Mouse (Mus musculus): ENCODE results near the gene Tmem115. TPM values are rescaled to one million over a fixed set of nuclear protein-coding genes. Genes with fewer than 3 reads are reported as not detected.

Gene Tmem115
- total RNA-seq, 1 experiment, result 42.3 TPM

DNA sequence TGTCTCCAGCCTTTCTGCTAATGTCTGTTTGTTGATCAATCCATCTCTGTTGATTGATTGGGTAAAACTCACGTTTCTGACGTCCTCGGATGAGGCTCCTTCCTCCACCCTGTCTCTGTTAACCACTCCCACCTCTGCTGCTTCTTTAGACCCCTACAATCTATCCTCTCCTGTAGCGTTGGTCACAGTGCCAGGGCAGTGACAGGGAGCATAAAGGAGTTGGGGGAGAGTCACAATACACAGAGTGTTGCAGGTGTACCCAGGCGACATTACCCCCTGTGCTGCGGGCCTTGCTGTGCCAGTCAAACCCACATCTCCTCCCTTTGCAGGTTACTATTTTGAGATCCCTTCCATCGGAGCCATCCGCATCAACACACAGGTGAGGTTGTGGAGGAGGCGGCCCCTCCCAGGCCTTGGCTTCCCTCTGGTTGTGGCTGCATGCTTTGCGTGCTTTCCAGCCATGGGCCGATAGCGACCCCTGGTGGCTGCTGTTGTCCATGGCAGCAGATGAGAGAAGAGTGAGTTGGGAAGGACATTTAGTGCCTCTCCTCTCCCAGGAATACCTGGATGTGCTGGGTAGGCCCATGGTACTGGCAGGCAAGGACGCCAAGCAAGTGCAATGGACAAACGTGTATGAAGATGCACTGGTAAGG, 19.3 kb upstream of the Tmem115 start:
- Histone ChIP-seq H3K4me3 (ENCODE audit: insufficient read depth in 1 of 2, low read depth in 1 of 2, low read length in 2 of 2, poor library complexity in 1 of 2, severe bottlenecking in 1 of 2) (no peak overlapping the region), H3K27ac (ENCODE audit: insufficient read depth, low read depth, low read length, poor library complexity, severe bottlenecking) (no peak overlapping the region), H3K9me3 (ENCODE audit: control insufficient read depth, insufficient read depth, low read depth, low read length) (no peaks in the 10 kb centered on the region), H3K4me1 (ENCODE audit: control insufficient read depth in 2 of 2, insufficient read depth in 2 of 2, low read length in 2 of 2, poor library complexity in 1 of 2) (peaks cover 0 to 6% of the 10 kb centered on the region in 2 experiments; a peak in 2 of 4 replicates), H3K36me3 (ENCODE audit: control insufficient read depth, insufficient read depth, low read length, poor library complexity, severe bottlenecking) (no peaks in the 10 kb centered on the region), H3K9ac (ENCODE audit: insufficient read depth, low read depth, low read length, poor library complexity, severe bottlenecking) (no peak overlapping the region)
- DNase-seq (ENCODE audit: low read depth, low spot score), result peak; percentile 80
- in situ Hi-C loops (cut with MboI; ENCODE audit: low sequenced_read_pairs in 2 of 2, unreplicated experiment in 2 of 2), result loop anchor here (5.0 to 10.0 kb wide), 2 partner anchors 150 to 157 kb away; no protein-coding TSS in a partner anchor
- TF ChIP-seq ZNF384 (IDR thresholded peaks at IDR 0.05; ENCODE audit: low read depth, low read length), result no peak
- peak; percentile 92; the same call in 1 of the 2 replicates for TF ChIP-seq ZC3H11A (IDR thresholded peaks at IDR 0.05; ENCODE audit: borderline replicate concordance, low read depth, low read length)
- 0 out of 2 replicates have a peak, but pooled peaks have one; percentile 37 for TF ChIP-seq HCFC1 (IDR thresholded peaks at IDR 0.05; ENCODE audit: borderline replicate concordance, insufficient read depth, low read length)
- no peak for TF ChIP-seq MAFK (IDR thresholded peaks at IDR 0.05; ENCODE audit: insufficient read depth, low read depth, low read length)

GRCm38 (mm10) chr9:107520331-107520730, 13.4 kb upstream of the Tmem115 start:
- Histone ChIP-seq H3K4me1 (ENCODE audit: control insufficient read depth in 2 of 2, insufficient read depth in 2 of 2, low read length in 2 of 2, poor library complexity in 1 of 2) (peaks cover 4 to 25% of the 10 kb centered on the region in 2 experiments; a peak in 3 of 4 replicates), H3K4me3 (ENCODE audit: insufficient read depth in 1 of 2, low read depth in 1 of 2, low read length in 2 of 2, poor library complexity in 1 of 2, severe bottlenecking in 1 of 2) (no peak overlapping the region), H3K36me3 (ENCODE audit: control insufficient read depth, insufficient read depth, low read length, poor library complexity, severe bottlenecking) (no peaks in the 10 kb centered on the region), H3K27ac (ENCODE audit: insufficient read depth, low read depth, low read length, poor library complexity, severe bottlenecking) (no peak overlapping the region), H3K9ac (ENCODE audit: insufficient read depth, low read depth, low read length, poor library complexity, severe bottlenecking) (no peak overlapping the region; the same call in 1 of the 2 replicates), H3K9me3 (ENCODE audit: control insufficient read depth, insufficient read depth, low read depth, low read length) (no peaks in the 10 kb centered on the region)
- DNase-seq (ENCODE audit: low read depth, low spot score), result no peak
- in situ Hi-C loops (cut with MboI; ENCODE audit: low sequenced_read_pairs in 2 of 2, unreplicated experiment in 2 of 2), result no loop called here
- TF ChIP-seq MAFK (IDR thresholded peaks at IDR 0.05; ENCODE audit: insufficient read depth, low read depth, low read length) (no peak), ZC3H11A (IDR thresholded peaks at IDR 0.05; ENCODE audit: borderline replicate concordance, low read depth, low read length) (no peak), CHD2 (IDR thresholded peaks at IDR 0.05; ENCODE audit: low read depth, low read length) (no peak), HCFC1 (IDR thresholded peaks at IDR 0.05; ENCODE audit: borderline replicate concordance, insufficient read depth, low read length) (no peak), ZNF384 (IDR thresholded peaks at IDR 0.05; ENCODE audit: low read depth, low read length) (no peak)

DNA sequence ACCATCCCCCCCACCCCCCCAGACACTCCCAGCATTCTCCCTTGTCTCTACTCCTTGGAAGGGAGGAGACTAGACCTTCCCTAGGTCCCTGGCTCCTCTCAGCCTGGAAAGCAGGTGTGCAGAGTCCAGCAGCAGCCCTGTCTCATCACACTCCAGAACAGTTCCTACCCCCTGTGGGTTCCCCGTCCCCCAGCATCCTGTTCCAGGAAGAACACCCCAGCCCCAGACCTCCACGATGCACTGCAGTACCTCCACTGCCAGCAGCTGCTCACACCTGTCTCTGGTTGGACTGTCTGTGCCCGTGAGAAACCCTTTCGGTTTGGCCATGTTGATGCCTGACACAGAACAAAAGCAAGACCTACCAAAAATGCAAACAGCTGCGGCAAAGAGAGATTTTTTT, 12.6 kb upstream of the Tmem115 start:
- Histone ChIP-seq H3K4me3 (ENCODE audit: insufficient read depth in 1 of 2, low read depth in 1 of 2, low read length in 2 of 2, poor library complexity in 1 of 2, severe bottlenecking in 1 of 2) (peak overlapping the region; percentile 24 to 44; a peak in 1 of 4 replicates), H3K9ac (ENCODE audit: insufficient read depth, low read depth, low read length, poor library complexity, severe bottlenecking) (peak overlapping the region; percentile 27; the same call in 1 of the 2 replicates), H3K36me3 (ENCODE audit: control insufficient read depth, insufficient read depth, low read length, poor library complexity, severe bottlenecking) (no peaks in the 10 kb centered on the region), H3K4me1 (ENCODE audit: control insufficient read depth in 2 of 2, insufficient read depth in 2 of 2, low read length in 2 of 2, poor library complexity in 1 of 2) (peaks cover 4 to 26% of the 10 kb centered on the region in 2 experiments; a peak in 3 of 4 replicates), H3K9me3 (ENCODE audit: control insufficient read depth, insufficient read depth, low read depth, low read length) (no peaks in the 10 kb centered on the region), H3K27ac (ENCODE audit: insufficient read depth, low read depth, low read length, poor library complexity, severe bottlenecking) (peak overlapping the region; percentile 19; the same call in 1 of the 2 replicates)
- in situ Hi-C loops (cut with MboI; ENCODE audit: low sequenced_read_pairs in 2 of 2, unreplicated experiment in 2 of 2), result no loop called here
- no peak for DNase-seq (ENCODE audit: low read depth, low spot score)
- TF ChIP-seq CHD2 (IDR thresholded peaks at IDR 0.05; ENCODE audit: low read depth, low read length) (no peak), ZC3H11A (IDR thresholded peaks at IDR 0.05; ENCODE audit: borderline replicate concordance, low read depth, low read length) (no peak), ZNF384 (IDR thresholded peaks at IDR 0.05; ENCODE audit: low read depth, low read length) (no peak), MAFK (IDR thresholded peaks at IDR 0.05; ENCODE audit: insufficient read depth, low read depth, low read length) (no peak), HCFC1 (IDR thresholded peaks at IDR 0.05; ENCODE audit: borderline replicate concordance, insufficient read depth, low read length) (no peak)

DNA sequence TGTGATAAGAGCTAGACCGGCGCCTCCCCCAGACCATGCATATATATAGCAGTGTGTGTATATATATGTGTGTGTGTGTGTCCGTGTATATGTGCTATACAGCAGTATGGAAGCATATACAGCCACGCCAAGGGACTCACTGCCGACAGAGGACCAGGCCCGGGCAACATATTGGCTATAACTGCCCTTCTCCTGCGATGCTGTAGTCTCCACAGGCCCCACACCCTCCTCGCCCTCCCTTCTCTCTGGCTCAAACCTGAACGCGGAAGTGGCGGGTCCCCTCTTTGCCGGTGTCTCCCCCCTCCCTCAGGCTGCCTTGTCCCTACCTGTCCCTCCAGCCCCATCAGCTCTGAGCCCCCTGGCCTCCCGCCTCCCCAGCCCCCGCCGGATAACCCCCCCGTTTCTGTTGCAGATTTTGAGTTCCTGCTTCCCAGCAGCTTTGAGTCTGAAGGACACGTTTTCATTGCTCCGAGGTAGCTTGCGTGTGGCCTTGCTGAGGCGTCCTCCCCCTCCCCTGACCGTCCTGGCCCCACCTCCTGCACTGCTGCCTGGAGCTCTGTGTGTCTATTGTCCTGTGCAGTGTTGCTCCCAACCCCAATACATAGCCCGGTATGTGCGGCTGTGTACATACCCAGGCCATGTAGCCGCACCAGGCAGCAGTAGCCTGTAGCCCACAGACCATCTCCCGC, 11.9 kb upstream of the Tmem115 start:
- H3K27ac ChIP-seq (ENCODE audit: insufficient read depth, low read depth, low read length, poor library complexity, severe bottlenecking), result no peak overlapping the region; the same call in 1 of the 2 replicates

More for the DNA sequence above, 11.9 kb upstream of the Tmem115 start:
- H3K36me3 ChIP-seq (ENCODE audit: control insufficient read depth, insufficient read depth, low read length, poor library complexity, severe bottlenecking), result no peaks in the 10 kb centered on the region
- DNase-seq (ENCODE audit: low read depth, low spot score), result no peak
- peaks cover 4 to 28% of the 10 kb centered on the region in 2 experiments; a peak in 3 of 4 replicates for H3K4me1 ChIP-seq (ENCODE audit: control insufficient read depth in 2 of 2, insufficient read depth in 2 of 2, low read length in 2 of 2, poor library complexity in 1 of 2)
- peak overlapping the region; percentile 36; the same call in 1 of the 2 replicates for H3K9ac ChIP-seq (ENCODE audit: insufficient read depth, low read depth, low read length, poor library complexity, severe bottlenecking)
- no peak for TF ChIP-seq MAFK (IDR thresholded peaks at IDR 0.05; ENCODE audit: insufficient read depth, low read depth, low read length)
- no peak for TF ChIP-seq HCFC1 (IDR thresholded peaks at IDR 0.05; ENCODE audit: borderline replicate concordance, insufficient read depth, low read length)
- no peak for TF ChIP-seq ZNF384 (IDR thresholded peaks at IDR 0.05; ENCODE audit: low read depth, low read length)
- TF ChIP-seq ZC3H11A (IDR thresholded peaks at IDR 0.05; ENCODE audit: borderline replicate concordance, low read depth, low read length), result no peak
- TF ChIP-seq CHD2 (IDR thresholded peaks at IDR 0.05; ENCODE audit: low read depth, low read length), result no peak
- H3K9me3 ChIP-seq (ENCODE audit: control insufficient read depth, insufficient read depth, low read depth, low read length), result no peaks in the 10 kb centered on the region
- in situ Hi-C loops (cut with MboI; ENCODE audit: low sequenced_read_pairs in 2 of 2, unreplicated experiment in 2 of 2), result no loop called here
- H3K4me3 ChIP-seq (ENCODE audit: insufficient read depth in 1 of 2, low read depth in 1 of 2, low read length in 2 of 2, poor library complexity in 1 of 2, severe bottlenecking in 1 of 2), result peak overlapping the region; percentile 24 to 44; a peak in 3 of 4 replicates
